Mouse (Mus musculus) embryo, embryonic 10 days (tissue): ENCODE data around the gene Rnf212b.
A peak's percentile ranks its signal among the peaks of the same experiment; 100 is the strongest.
"Not testable (repeated sequence)": the region's sequence is repeated elsewhere in the genome, so short reads cannot be mapped to it uniquely, and the experiment has no call there.

Experiments
- DNase-seq: peaks from one replicate; pipeline ENCODE4 v3.0.0-alpha.2; 2015; ENCODE audit warnings: low spot score

Rnf212b gene

DNA sequence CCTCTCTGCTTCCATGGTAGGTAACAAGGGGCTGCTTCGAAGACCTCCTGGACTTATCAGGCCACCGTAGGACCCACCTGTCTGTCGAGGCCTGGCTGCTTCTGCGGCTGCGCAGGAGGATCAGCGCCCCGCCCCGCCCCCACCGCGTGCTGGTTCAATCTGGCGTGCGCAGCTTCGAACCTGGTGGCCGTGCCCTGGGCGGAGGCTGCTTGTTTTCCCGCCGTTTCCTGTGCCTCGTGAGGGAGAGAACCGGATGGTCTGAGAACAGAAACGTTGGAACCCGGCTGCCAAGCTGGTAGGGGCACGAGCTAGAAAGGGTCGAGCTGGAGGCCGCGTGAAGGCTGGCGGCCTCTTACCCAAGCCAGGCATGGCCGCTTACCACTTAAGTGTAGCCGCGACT is at the start of gene Rnf212b:
TSS of gene Rnf212b (plus strand) at position 151 of the 400 bp plus-strand sequence.
- DNase-seq: no peak

DNA sequence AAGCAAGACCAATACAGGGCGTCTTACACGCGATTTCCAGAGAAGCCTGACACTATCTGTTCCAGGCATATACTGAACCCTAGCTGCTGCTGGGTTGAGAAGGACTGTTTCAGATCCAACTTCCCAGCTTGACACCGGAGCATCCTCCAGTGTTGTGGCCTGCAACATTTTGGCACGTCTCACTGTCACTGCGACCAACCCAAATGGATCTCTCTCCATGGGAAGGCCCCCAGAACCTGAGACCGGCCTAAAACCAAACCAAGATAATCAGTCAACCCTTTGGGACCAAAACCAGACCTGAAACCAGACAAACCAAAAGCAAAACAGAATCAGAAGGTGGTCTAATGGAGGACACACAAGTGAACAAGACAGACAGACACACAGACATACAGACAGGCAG is 47.0 kb upstream of the Rnf212b start:
- DNase-seq: not testable (repeated sequence)

DNA sequence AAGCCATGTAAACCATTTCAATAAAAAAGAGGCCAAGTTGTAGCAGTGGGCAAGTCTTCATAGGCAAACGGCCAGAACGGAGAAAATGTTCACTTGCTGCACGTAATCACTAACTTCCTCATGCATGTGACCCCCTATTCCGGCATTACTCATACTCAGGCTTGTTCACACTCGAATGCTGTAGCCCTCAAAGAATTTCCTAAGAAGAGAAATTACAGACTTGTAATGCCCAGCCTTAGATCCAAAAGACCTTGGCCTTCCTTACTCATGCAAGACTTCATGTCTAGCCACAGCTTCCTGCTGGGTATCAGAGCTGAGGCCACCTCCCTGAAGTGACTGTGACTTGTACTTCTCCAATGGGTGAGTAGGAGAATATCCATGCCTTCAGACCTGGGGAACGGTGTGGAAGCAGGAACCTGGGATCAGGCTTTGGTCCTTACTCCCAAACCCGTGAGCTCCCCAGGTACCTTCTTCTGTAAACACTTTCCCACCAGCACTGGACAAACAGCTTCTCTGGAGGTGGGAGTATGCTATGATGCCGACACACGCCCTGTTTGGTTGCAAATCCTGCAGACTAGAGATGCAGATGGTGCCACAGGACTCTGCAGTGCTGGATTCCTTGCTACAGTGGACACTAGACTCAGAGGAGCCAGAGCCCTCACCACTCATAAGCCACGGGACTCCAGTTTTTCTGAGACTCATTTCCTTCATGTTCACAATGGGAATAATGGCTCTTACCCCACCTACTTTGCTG is 45.5 kb upstream of the Rnf212b start:
- no peak for DNase-seq

DNA sequence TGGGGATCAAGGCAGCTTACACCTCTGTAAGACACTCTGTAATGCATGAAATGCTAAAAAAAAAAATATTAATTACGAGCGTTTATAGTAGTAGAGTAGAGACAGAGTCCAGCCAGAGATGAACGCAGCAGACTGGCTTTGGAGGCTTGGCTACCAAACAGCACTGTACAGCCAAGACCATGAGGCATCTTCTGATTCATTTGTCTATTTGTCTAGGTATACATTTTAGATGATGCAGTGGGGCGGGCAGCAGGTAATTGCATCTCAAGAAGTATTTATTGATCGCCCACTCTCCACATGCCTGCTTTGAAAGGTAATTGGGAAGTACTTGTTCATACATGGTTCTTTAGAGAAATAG is 44.9 kb upstream of the Rnf212b start:
- no peak for DNase-seq

DNA sequence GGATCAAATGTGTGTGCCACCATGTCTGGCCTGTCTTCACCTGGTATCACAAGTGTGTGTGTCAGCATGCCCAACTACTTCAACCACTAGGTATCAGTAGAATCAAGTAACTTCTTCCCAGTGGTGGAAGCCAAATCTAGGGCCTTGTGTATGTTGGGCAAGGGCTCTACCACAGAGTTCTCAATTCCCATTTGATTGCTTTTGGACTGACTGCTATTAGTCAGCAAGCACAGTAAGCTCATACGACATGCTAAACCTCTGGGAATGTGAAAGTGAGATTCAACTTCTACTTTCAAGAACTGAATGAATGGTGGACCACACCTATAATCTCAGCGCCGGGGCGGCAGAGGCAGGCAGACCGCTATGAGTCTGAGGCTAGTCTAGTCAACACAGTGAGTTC is 43.6 kb upstream of the Rnf212b start:
- DNase-seq: no peak

DNA sequence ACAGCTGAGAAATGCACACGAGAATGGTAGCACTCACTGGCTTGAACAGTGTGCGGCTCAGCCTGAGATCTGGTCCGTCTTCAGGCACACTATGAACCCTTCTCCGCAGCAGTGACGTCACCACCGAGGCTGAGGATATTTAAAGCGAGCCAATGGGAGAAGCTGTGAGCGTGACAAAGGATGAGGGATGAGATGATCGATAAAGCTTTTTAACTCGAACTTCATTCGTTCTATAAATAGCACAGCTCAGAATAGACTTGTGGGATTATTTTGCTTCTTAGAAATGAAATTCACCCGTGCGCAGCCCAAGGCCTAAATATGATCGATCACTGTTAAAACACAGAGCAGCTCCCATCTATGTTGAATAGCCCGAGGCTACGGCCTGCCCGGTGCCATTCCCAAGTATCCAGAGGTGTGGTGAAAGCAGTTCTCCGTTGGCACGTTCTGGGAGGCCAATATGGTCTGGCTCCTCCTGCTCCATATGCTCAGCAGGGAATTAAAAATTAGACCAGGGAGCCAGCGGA is 41.5 kb upstream of the Rnf212b start:
- DNase-seq: no peak

DNA sequence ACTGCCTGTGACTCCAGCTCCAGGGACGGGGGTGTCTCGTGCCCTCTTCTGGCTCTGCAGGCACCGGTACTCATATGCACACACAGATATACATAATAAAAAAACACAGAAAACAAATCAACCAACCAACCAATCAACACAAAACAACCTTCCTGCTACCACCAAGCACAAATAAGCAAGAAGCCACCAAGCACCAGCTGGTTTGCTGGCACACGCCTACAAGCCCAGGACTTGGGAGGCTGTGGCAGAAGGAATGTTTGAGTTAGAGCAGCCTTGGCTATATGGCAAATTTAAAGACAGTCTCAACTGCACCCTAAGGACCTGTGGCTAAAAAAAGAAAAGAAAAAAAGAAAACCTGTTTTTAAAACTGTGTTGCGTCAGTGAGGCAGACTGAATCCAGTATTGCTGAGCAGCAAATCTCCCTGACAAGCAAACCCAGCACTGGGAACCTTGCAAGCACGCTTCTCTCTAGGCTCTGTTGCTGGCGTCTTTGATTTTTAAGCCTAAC is 38.4 kb upstream of the Rnf212b start:
- no peak for DNase-seq

DNA sequence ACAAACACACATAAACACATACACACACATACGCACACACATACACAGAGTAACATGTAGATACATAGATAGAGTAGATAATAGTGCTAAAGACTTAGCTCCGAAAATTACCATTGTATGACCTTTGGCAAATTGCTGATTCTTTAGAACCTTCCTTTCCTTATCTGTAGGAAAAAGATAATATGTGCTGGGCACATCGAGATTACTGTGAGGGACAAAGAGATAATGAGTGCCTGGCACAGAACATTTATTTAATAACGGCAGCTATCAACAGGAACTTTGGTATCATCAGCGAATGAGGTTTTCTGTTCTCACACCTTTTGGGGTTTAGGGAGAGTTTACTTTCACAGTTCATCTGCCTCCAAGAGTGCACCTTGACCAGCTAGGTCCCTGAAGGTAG is 37.2 kb upstream of the Rnf212b start:
- DNase-seq: no peak

DNA sequence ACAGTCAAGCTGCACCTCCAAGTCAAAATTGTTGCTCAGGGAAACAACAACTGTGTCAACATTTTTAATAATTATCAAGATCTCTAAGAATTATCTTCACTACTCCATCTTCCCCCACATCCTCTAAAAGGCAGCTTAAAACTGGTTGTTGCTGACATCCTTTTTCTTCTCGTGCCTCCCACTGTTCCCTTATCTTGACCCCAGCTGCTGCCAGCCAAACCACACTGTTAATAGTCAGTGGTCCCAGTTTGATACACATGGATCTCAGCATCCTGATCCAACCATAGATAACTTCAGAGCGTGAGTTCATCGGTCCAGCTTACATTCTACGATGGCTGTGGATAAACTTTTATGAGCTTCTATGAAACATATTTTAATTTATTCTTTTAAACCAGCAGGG is 36.0 kb upstream of the Rnf212b start:
- DNase-seq: no peak

DNA sequence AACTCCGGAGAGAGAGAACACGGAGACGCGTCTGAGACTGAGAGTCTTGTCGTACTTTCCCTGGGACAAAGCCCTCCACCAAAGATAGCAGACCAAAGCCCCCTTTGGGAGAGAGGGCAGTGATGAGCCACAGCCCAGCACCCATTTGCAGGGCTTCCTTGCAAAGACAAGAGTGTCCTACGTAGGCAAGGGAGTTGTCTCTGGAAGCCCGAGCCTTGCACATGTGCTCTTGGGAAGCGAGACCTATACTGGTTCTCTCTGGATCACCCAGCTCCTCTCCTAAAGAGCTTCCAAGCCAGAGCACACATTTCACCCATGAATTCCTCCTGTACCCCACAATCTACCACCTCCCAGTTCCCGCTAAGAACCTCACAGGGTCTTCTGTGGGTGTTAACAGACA is 33.9 kb upstream of the Rnf212b start:
- DNase-seq: no peak

DNA sequence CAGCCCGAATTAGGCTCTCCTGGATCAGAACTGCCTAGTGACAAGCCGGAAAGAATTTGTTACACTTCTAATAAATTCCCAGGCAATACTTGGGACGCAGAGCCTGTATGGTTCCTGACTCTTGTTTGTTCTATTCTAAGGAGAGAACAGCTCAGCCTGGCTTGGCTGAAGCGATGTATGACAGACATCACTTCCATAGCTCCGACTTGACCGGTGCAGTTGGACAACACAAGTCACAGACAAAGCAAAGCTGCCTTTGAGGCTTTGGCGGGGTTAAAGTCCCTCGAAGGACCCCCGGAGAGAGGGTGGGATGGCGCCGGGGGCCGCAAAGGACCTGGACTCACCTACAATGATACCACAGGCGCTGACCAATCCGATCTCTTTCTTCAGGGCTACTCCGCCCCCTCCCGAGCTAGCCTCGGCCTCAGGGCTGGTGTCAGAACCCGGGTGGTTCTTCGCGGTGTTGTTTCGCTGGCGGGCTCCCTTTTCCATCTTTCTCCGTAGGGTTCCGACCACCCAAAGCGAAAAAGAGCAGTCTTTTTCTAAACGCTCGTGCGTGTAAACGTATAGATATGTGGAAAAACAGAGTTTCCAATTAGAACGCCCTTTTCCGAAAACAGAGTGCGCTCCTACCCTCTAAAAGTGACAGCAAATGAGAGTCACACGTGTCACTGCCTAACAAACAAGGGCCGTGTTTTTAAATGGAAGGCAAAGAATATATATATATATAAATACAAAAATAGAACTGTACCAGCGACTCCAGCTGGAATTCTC is 32.9 kb upstream of the Rnf212b start:
- DNase-seq: peak; percentile 52

DNA sequence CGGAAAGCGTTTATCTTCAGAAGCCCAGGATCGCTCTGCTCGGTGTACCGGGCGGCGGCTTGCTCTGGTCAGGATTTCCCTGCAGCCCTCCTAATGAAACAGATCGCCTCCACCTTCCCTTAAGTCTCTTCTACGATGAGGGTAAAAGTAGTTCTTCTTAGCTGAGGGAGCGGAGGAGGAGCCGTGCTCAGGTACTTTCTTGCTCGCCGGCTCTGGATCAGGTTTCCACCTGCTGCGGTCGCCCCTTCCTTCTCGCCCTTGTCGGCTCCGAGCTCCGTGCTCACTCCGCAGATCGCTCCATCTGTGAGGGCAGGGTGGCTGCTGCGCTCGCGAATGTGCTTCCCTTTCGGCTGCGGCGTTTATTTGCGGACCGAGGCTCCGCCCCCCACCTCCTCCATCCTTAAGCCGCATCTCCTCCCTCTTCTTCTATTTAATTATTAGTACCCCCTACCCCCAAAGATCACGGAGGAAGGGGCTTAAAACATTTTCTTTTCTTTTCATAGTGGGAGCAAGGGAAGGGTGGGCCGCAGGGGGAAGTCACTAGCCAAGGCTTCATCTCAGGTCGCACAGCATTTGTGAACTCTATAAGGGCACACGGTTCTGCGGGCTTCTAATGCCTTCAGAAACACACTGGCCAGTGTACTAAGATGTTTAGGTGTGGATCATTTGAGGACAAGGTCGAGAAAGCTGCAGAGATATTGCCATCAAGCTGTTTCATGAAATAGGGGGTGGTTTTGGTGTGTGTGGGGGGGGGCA is 32.2 kb upstream of the Rnf212b start, which contains the start of gene Slc7a8:
TSS of gene Slc7a8 (minus strand) at position 337 of the 756 bp plus-strand sequence.
- DNase-seq: peak; percentile 76

DNA sequence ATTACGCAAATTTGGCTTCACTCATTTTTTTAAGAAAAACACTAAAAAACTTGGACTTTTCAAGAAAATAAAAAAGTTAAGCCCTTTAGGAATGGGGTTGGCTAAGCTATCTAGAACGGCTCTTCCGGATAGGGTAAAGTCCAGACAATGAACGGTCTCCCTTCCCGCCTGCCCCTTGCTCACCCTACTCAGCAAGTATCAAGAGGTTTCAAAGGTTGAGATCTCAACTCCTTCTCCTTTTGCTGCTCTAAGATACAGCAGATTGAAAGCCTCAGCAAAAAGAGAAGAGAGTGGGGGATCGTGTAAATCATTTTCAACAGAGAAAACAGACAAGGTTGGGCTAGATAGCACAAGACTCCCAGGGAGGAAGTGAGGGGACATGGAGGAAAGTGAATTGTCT is 31.0 kb upstream of the Rnf212b start:
- DNase-seq: no peak

DNA sequence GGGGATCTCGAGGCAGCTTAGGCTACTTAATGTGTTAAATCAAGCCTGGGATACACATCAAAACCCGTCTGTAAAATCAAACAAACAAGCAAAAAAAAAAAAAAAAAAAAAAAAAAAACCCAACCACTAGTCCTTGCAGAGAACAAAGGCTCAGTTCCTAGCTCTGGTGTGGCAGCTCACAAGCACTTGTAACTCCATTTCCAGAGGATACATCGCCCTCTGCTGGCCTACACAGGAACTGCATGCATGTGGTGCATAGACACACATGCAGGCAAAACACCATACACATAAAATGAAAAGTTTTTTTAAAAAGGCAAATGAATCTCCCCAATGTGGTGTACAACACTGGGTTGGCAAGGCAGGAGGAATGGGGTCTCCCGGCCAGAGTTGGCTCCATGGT is 28.0 kb upstream of the Rnf212b start:
- peak; percentile 83 for DNase-seq

DNA sequence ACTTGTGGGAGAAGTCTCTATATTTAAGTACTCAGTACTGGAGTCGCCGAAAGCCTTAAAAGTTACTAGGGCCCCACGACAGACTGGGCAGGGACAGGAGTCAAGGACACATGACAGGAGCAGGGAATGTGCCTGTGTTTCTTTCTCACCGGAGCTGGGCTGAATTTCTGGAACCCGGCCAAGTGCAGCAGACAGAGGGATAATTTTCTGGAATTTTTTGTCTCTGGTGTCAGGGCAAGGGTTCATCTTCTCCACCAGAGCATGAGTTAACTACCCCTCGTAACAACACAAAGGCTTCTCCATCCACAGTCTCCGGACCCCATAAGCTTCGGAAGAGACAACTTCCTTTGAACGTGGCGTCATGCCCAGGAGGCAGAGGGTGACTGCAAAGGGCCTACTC is 27.5 kb upstream of the Rnf212b start:
- DNase-seq: no peak

DNA sequence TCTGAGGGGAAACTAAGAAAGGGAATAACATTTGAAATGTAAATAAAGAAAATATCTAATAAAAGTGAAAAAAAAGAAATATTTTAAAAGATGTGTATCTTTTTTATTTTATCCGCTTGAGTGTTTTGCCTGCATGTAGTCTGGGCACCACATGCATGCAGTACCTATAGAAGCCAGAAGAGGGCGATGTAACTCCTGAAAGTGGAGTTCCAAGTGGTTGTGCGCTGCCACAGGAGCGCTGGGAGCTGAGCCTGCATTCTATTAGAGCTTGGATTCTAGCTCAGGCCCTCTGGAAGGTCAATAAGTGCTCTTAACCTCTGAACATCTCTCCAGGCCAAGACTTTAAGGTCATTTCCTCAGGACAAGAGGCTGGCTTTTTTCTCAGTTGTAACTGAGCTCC is 26.7 kb upstream of the Rnf212b start:
- peak; percentile 17 for DNase-seq

DNA sequence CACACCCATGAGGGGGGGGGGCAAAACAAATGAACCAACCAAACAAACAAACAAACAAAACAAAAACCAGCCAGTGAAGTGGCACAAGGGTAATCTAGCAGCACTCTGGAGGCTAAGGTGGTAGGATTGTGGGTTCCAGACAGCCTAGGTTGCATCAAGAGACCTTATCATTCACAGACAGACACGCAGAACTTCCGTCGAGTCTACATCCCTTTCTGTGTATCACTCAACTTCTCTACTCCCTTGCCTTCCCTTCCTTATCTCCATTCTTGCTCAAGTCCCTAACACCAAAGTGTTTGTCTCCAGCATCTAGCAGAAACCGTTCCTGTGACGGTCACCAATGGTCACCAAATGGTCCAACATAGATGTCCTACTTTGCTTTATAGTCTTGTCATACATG is 25.7 kb upstream of the Rnf212b start:
- no peak for DNase-seq

DNA sequence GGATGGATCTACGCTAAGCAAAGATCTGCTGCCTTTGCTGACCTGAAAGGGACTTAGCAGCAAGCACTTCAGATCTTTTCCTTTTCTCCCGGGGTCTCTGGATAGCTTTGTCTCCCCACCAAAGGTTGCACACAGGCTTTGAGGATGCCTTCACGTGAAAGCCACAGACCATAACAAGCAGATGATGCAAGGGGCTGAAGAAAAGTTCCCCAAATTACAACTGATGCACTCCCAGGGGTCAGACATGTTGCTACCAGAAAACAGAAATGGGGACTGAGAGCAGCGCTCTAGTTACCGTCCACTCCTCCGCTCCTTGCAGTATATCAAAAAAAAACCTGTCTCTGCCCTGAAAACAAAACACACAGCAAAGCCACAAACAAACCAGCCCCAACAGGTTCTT is 21.8 kb upstream of the Rnf212b start:
- DNase-seq: no peak

DNA sequence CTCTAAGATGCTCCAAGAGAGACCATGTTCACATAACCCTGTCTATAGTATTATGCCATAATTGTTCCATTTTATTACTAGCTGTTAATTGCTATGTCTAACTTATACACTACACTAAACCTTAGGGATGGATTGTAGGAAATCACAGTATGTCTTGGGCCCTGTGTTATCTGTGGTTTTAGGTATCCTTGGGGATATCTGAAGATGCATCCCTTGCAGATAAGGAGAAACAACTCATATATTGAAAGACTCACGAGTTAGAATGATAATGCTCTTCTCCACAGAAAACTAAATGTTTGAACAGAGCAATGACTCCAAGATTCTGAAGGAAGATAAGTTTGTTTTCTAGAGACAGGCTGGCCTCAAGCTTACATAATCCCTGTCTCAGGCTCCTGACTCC is 20.6 kb upstream of the Rnf212b start:
- no peak for DNase-seq

DNA sequence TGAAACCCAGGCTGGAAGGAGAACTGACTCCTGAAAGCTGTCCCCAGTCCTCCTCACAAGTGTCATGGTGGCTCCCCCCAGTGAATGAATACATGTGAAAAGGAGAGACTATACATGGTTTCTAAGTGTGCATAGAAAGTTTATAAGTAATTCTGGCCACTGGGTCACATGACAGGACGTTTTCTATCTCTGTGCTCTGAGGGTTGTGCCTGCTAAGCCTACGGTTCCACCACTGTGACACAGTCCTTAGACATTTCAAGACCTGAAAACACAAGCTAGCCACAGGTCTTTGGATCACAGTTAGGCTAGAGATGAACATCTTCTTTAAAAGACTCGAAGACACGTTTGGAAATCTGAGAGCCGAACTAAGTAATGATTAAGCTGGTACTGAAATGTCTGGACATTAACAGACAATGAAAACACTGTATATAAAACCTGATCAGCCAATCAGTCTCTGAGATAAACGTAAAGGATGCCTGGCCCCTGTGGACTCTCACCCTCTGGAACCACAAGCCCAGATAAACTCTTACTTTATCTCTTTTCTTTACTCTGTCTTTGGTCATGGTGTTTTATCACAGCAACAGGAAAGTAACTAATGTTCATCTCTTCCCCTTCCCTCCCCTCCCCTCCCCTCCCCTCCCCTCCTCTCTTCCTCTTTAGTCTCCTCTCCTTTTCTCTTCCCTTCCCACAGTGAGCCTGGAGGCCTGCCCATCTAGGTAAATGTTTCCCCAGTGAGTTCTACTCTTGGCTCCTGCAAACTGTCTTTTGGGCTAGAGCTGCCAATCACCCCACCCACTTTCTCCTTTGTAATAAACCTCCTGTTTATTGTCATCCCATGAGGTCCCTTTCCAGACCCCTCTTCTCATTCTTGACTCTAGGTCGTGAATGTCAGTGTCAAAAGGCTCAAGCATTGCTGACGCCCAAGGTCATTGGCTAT is 19.8 kb upstream of the Rnf212b start:
- no peak for DNase-seq

DNA sequence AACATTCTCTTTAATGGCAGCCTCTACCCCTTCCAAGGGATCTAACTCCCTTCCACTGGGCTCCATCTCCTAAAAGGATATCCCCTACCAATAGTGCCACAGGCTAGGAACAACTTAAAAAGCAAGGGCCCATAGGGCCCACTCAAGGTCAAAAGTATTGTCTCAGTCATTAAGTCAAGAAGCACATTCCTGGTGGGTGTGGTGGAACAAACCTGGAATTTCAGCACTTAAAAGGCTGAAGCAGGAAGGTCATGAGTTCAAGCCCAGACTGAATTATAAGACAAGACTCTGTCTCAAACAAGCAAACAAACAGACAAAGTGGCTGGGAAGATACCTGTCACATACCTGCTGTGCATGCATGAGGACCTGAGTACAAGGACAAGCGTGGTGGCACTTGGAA is 18.0 kb upstream of the Rnf212b start:
- DNase-seq: no peak
